Mouse (Mus musculus) left cerebral cortex, adult 11 months (tissue): ENCODE measurements at regions not wholly inside any gene's neighbourhood (a gene's known extent, or its start where the extent isn't known, plus 50 kb on each side); places are given as distances from the start of the nearest gene placed in this dataset.
"Not testable (repeated sequence)": the region's sequence is repeated elsewhere in the genome, so short reads cannot be mapped to it uniquely, and the experiment has no call there.

Experiments
- DNase-seq: peaks from one replicate; pipeline ENCODE4 v3.0.0; 2022; ENCODE audit warnings: low spot score

GRCm38 (mm10) chr10:57313799-57314198, 172.4 kb upstream of the Hsf2 start:
- DNase-seq = no peak

- peak; percentile 1 for DNase-seq
These were observed 169.1 kb upstream of the Hsf2 start for GRCm38 (mm10) chr10:57317067-57317466.

- DNase-seq = no peak
These were observed 167.0 kb upstream of the Hsf2 start for GRCm38 (mm10) chr10:57319171-57319570.

- DNase-seq = no peak
These were observed 163.3 kb upstream of the Hsf2 start for GRCm38 (mm10) chr10:57322717-57323424.

GRCm38 (mm10) chr10:57324226-57324625, 162.0 kb upstream of the Hsf2 start:
- no peak for DNase-seq

- not testable (repeated sequence) for DNase-seq
These were observed 123.4 kb upstream of the Hsf2 start for GRCm38 (mm10) chr10:57362781-57363180.
